Mouse (Mus musculus): Measurements from ENCODE around the gene Gm49318.

GRCm38 (mm10) chr9:22089281-22089680 is 18.2 kb upstream of the Gm49318 start:
- no peak for TF ChIP-seq FLI1 (IDR thresholded peaks at IDR 0.05; ENCODE audit: low read length)
- no peak for TF ChIP-seq GATA1 (IDR thresholded peaks at IDR 0.05; ENCODE audit: borderline replicate concordance, low read length)

Data from megakaryocyte, embryonic 14.5 days (primary cell).